23 mouse cellular contexts compared by ENCODE assay signal in the genomic region with DNA sequence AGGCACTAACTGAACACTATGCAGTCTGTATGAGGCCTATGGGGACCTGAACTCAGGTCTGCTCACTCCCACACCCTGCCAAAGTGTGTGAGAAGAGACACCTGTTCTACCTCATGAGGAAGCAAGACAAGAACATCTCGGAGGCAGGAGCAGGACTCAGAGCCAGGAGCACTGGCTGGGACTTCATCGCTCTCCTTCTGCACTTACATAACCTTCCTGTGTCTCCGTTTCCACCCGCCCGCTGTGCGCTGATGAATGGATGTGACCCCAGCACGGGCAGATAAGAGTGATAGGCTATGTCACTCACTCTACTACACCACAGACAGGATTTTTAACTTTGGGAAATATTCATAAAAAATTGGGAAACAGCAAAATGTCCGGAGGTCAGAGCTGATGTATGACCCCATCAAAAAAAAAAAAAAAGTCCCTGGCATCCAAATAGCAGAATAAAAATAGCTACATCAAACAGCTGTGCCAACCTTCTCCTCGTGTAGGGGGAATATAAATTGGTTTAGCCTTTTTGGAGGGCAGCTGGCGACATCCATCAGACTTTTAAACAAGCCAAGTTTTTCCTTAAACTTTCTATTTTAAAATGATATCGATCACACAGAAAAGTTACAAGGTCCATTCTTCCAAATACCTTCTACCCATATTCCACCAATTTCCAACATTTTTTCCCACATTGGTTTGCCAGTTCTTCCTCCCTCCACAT. TPM values are rescaled to one million over a fixed set of nuclear protein-coding genes. Genes with fewer than 3 reads are reported as not detected.
DNase-seq lines count a peak whose midpoint lies in the region; ATAC-seq and TF ChIP-seq lines count a peak whose summit lies in the region.
"Had no signal": no experiment of that assay in that cellular context is flagged by ENCODE, and none has a peak within 500 bp of the region (broad histone marks: within the 10 kb centered on the region; RNA-seq: fewer than 3 reads in every experiment).

No protein-coding gene starts in this region.

- TF ChIP-seq CTCF in kidney, adult 2 months (conservative IDR thresholded peaks at IDR 0.05; ENCODE audit: insufficient read depth, insufficient read length, low read depth, low read length), result no peak

- ATAC-seq in kidney, embryonic 15.5 days (replicated peaks; ENCODE audit: low FRiP score), result no peak
- ATAC-seq: activated CD4-positive, CD25-positive, alpha-beta regulatory T cell, adult 4 months; forebrain, embryonic 15.5 days; hindbrain, embryonic 16.5 days; intestine, embryonic 16.5 days had no signal

- H3K9ac ChIP-seq in kidney, embryonic 15.5 days, result no peak overlapping the region
- H3K9ac ChIP-seq: forebrain, embryonic 15.5 days; heart, embryonic 12.5 days; limb, embryonic 15.5 days; liver, embryonic 15.5 days; midbrain, embryonic 12.5 days; neural tube, embryonic 12.5 days had no signal

- H3K4me3 ChIP-seq in kidney, adult 2 months (ENCODE audit: insufficient read depth, low read depth, low read length), result no peak overlapping the region
- no peak overlapping the region for H3K4me3 ChIP-seq in kidney, embryonic 15.5 days (replicated peaks)
- H3K4me3 ChIP-seq: forebrain, embryonic 15.5 days; heart, embryonic 12.5 days; limb, embryonic 15.5 days; liver, embryonic 15.5 days; midbrain, embryonic 12.5 days; neural tube, embryonic 12.5 days had no signal

- no peak for TF ChIP-seq POLR2A in kidney, adult 2 months (IDR thresholded peaks at IDR 0.05; ENCODE audit: low read depth, low read length)

- DNase-seq in adrenal gland, adult 2 months, result peak; percentile 42
- no peak for DNase-seq in adrenal gland, postnatal 10 days
- DNase-seq in heart, adult 11 months, result peak; percentile 93
- DNase-seq in heart, postnatal 25 days (ENCODE audit: low spot score), result no peak
- peak; percentile 40 for DNase-seq in kidney, adult 2 months
- no peak for DNase-seq in thymus, postnatal 0 days (ENCODE audit: low spot score)
- DNase-seq: cerebellum, postnatal 14 days; embryo, embryonic 11 days; thymus, postnatal 14 days had no signal

- H3K36me3 ChIP-seq in kidney, adult 2 months (ENCODE audit: control insufficient read depth, insufficient read depth, low read length), result no peaks in the 10 kb centered on the region
- H3K36me3 ChIP-seq in kidney, embryonic 15.5 days, result no peaks in the 10 kb centered on the region
- H3K36me3 ChIP-seq: forebrain, embryonic 15.5 days; G1E; heart, embryonic 12.5 days; limb, embryonic 15.5 days; liver, embryonic 15.5 days; midbrain, embryonic 12.5 days; neural tube, embryonic 12.5 days had no signal

- no peaks in the 10 kb centered on the region for H3K9me3 ChIP-seq in kidney, embryonic 15.5 days (replicated peaks)
- H3K9me3 ChIP-seq: forebrain, embryonic 15.5 days; heart, embryonic 12.5 days; limb, embryonic 15.5 days; liver, embryonic 15.5 days; midbrain, embryonic 12.5 days; neural tube, embryonic 12.5 days had no signal

- no peak overlapping the region for H3K27ac ChIP-seq in kidney, adult 2 months (ENCODE audit: insufficient read depth, low read depth, low read length)
- H3K27ac ChIP-seq in kidney, embryonic 15.5 days, result no peak overlapping the region
- H3K27ac ChIP-seq: forebrain, embryonic 15.5 days; limb, embryonic 15.5 days; liver, embryonic 15.5 days; macrophage; midbrain, embryonic 12.5 days; neural tube, embryonic 12.5 days had no signal

- intact Hi-C loops in heart, postnatal 25 days (cut with DNase I), result no loop called here

- WGBS in kidney, adult 2 months, result 64% methylated on average over 11 of the region's 11 CpGs
- WGBS in kidney, embryonic 15.5 days, result 75% methylated on average over 11 of the region's 11 CpGs

- H3K4me1 ChIP-seq in kidney, adult 2 months (ENCODE audit: control insufficient read depth, insufficient read depth, low read length), result no peaks in the 10 kb centered on the region
- 0 out of 2 replicates have a peak, but pooled peaks cover 2% of the 10 kb centered on the region for H3K4me1 ChIP-seq in kidney, embryonic 15.5 days
- H3K4me1 ChIP-seq: heart, embryonic 12.5 days; limb, embryonic 15.5 days; liver, embryonic 15.5 days; midbrain, embryonic 12.5 days; neural tube, embryonic 12.5 days had no signal

- no peaks in the 10 kb centered on the region for H3K27me3 ChIP-seq in kidney, adult 2 months (replicated peaks; ENCODE audit: control insufficient read depth, insufficient read depth, low read length)
- H3K27me3 ChIP-seq in kidney, embryonic 15.5 days, result no peaks in the 10 kb centered on the region
- H3K27me3 ChIP-seq: forebrain, embryonic 15.5 days; liver, embryonic 15.5 days; midbrain, embryonic 12.5 days; neural tube, embryonic 12.5 days had no signal

- H3K4me2 ChIP-seq in kidney, embryonic 15.5 days, result no peak overlapping the region
- H3K4me2 ChIP-seq: forebrain, embryonic 15.5 days; heart, embryonic 12.5 days; limb, embryonic 15.5 days; liver, embryonic 15.5 days; midbrain, embryonic 12.5 days; neural tube, embryonic 12.5 days had no signal

RNA-seq across cellular contexts. Expression of gene Ephb1, which starts 18.8 kb away (rescaled TPM):
- total RNA-seq in adrenal gland, adult 2 months (2021), result 1 to 10 TPM; 2.2 TPM
- polyA plus RNA-seq in adrenal gland, adult 2 months (2012; rRNA removed), result 1.8 TPM in 2 replicates
- total RNA-seq in adrenal gland, postnatal 10 days (2021), result 1 to 10 TPM; 3.5 to 4.6 TPM
- 10 to 100 TPM; 19.5 to 21.0 TPM for total RNA-seq in heart, postnatal 25 days (2021)
- polyA plus RNA-seq in kidney, adult 2 months (2012; rRNA removed), result 2.2 and 2.7 TPM in 2 replicates
- polyA plus RNA-seq in kidney, embryonic 15.5 days (2015; fragmentation: Nextera tagmentation; extraction: Ambion mirVana), result 4.1 and 4.8 TPM in 2 replicates
- 0.17 and 0.23 TPM in 2 replicates for polyA plus RNA-seq in thymus, postnatal 0 days (2015; fragmentation: Nextera tagmentation; extraction: Ambion mirVana)
- total RNA-seq: hematopoietic stem cell, adult 5-6 weeks; monocyte, adult 5-6 weeks had no signal
- polyA plus RNA-seq: activated CD4-positive, CD25-positive, alpha-beta regulatory T cell, adult 4 months; G1E; macrophage had no signal

Comparison
In these comparisons a context has a peak if more than half of its experiments do, and no peak if none do; other contexts are left out.
1. DNase-seq: peak in adrenal gland, adult 2 months (single experiment), heart, adult 11 months (single experiment) and kidney, adult 2 months (single experiment); none in adrenal gland, postnatal 10 days (single experiment), heart, postnatal 25 days (single experiment) and thymus, postnatal 0 days (single experiment).